Mouse (Mus musculus) embryo, embryonic 11.5 days (tissue): ENCODE measurements around the gene Rgs3.

Experiments
- DNase-seq: peaks from one replicate; pipeline ENCODE4 v3.0.0-alpha.2; 2012; ENCODE audit warnings: low read depth, low spot score

The Rgs3 gene

GRCm38 (mm10) chr4:62723795-62724194 is 164.1 kb downstream of the Rgs3 start:
- DNase-seq: no peak

GRCm38 (mm10) chr4:62726282-62726937 is 166.8 kb downstream of the Rgs3 start:
- DNase-seq: no peak

GRCm38 (mm10) chr4:62727541-62728303 is 168.1 kb downstream of the Rgs3 start:
- no peak for DNase-seq

- no peak for DNase-seq
These were observed 168.8 kb downstream of the Rgs3 start for GRCm38 (mm10) chr4:62728471-62728870.

- DNase-seq: no peak
These were observed 169.5 kb downstream of the Rgs3 start for GRCm38 (mm10) chr4:62729191-62729590.

- no peak for DNase-seq
These were observed 170.3 kb downstream of the Rgs3 start for GRCm38 (mm10) chr4:62729941-62730340.

GRCm38 (mm10) chr4:62730861-62731260 is 171.2 kb downstream of the Rgs3 start:
- no peak for DNase-seq

- DNase-seq: no peak
These were observed 171.9 kb downstream of the Rgs3 start for GRCm38 (mm10) chr4:62731531-62732063.

- no peak for DNase-seq
These were observed 172.4 kb downstream of the Rgs3 start for GRCm38 (mm10) chr4:62732096-62732495.

GRCm38 (mm10) chr4:62732840-62733239 is 173.2 kb downstream of the Rgs3 start:
- no peak for DNase-seq

GRCm38 (mm10) chr4:62733938-62734337 is 174.3 kb downstream of the Rgs3 start:
- no peak for DNase-seq

- no peak for DNase-seq
These were observed 175.6 kb downstream of the Rgs3 start for GRCm38 (mm10) chr4:62735291-62735690.

- DNase-seq: no peak
These were observed 176.2 kb downstream of the Rgs3 start for GRCm38 (mm10) chr4:62735878-62736277.

- DNase-seq: no peak
These were observed 176.8 kb downstream of the Rgs3 start for GRCm38 (mm10) chr4:62736421-62736820.

- DNase-seq: no peak
These were observed 177.3 kb downstream of the Rgs3 start for GRCm38 (mm10) chr4:62736904-62737303.

- DNase-seq: no peak
These were observed 178.5 kb downstream of the Rgs3 start for GRCm38 (mm10) chr4:62737983-62738695.

- DNase-seq: no peak
These were observed 179.3 kb downstream of the Rgs3 start for GRCm38 (mm10) chr4:62738996-62739395.

- no peak for DNase-seq
These were observed 179.9 kb downstream of the Rgs3 start for GRCm38 (mm10) chr4:62739591-62739990.

GRCm38 (mm10) chr4:62740282-62741054 is 180.8 kb downstream of the Rgs3 start:
- DNase-seq: no peak

GRCm38 (mm10) chr4:62741055-62741453 is 181.4 kb downstream of the Rgs3 start:
- DNase-seq: no peak

- DNase-seq: no peak
These were observed 182.0 kb downstream of the Rgs3 start for GRCm38 (mm10) chr4:62741601-62742000.
